Comparison of ENCODE assay signal across 8 mouse cellular contexts in the genomic region with DNA sequence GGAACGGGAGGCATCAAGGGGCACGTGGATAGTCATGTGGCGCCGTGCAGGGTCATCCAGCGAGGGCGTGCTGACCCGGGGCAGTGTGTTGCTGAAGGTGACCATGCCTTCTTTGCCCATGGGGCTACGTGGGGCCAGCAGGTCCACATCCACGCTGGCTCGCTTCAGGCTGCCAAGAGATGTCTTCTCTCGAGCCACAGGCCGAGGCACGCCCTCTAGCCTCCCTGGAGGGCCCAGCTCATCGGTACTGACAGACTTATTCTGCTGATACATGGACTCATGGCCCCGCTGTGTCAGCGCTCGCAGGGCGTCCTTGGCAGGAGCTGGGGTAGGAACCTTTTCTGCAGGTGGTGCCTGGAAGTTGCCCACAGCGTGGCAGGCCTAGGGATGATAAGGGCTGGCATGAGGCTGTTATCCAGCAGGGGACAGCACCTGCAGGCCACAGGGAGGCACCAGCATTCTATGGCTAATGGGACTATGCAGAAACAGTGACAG. TPM values are rescaled to one million over a fixed set of nuclear protein-coding genes. Genes with fewer than 3 reads are reported as not detected.
DNase-seq lines count a peak whose midpoint lies in the region; ATAC-seq lines count a peak whose summit lies in the region.
"Had no signal": no experiment of that assay in that cellular context is flagged by ENCODE, and none has a peak within 500 bp of the region (broad histone marks: within the 10 kb centered on the region; RNA-seq: fewer than 3 reads in every experiment).

No protein-coding gene starts in this region.

- WGBS in neural tube, embryonic 13.5 days = 74% methylated on average over 19 of the region's 19 CpGs
- WGBS in hindbrain, embryonic 13.5 days = 72% methylated on average over 19 of the region's 19 CpGs
- 76% methylated on average over 19 of the region's 19 CpGs for WGBS in midbrain, embryonic 11.5 days

- DNase-seq in neural tube, embryonic 10.5 days (ENCODE audit: extremely low spot score, low spot score) = no peak
- DNase-seq in cerebellum, postnatal 14 days = peak; percentile 48
- DNase-seq in midbrain, embryonic 11.5 days (ENCODE audit: low spot score, missing footprints) = no peak
- no peak for DNase-seq in right cerebral cortex, postnatal 25 days
- no peak for DNase-seq in layer of hippocampus, adult 9-10 months (ENCODE audit: low spot score)

- H3K9me3 ChIP-seq in neural tube, embryonic 13.5 days = no peaks in the 10 kb centered on the region
- H3K9me3 ChIP-seq in hindbrain, embryonic 13.5 days = no peaks in the 10 kb centered on the region
- no peaks in the 10 kb centered on the region for H3K9me3 ChIP-seq in midbrain, embryonic 11.5 days (ENCODE audit: control insufficient read depth, low read length)

- H3K27ac ChIP-seq in neural tube, embryonic 13.5 days (replicated peaks) = peak overlapping the region; percentile 19; the same call in 1 of the 2 replicates
- H3K27ac ChIP-seq in hindbrain, embryonic 13.5 days = peak overlapping the region; percentile 61
- 0 out of 2 replicates have a peak overlapping the region, but pooled peaks have one; percentile 20 for H3K27ac ChIP-seq in midbrain, embryonic 11.5 days (ENCODE audit: low read depth, low read length)

- peaks cover 77% of the 10 kb centered on the region for H3K4me1 ChIP-seq in neural tube, embryonic 13.5 days (replicated peaks)
- H3K4me1 ChIP-seq in hindbrain, embryonic 13.5 days (replicated peaks) = peaks cover 64% of the 10 kb centered on the region
- peaks cover 3% of the 10 kb centered on the region; the same call in 1 of the 2 replicates for H3K4me1 ChIP-seq in midbrain, embryonic 11.5 days (ENCODE audit: control insufficient read depth, insufficient read depth, low read length)

- H3K4me2 ChIP-seq in neural tube, embryonic 13.5 days = no peak overlapping the region
- H3K4me2 ChIP-seq in hindbrain, embryonic 13.5 days = no peak overlapping the region
- no peak overlapping the region for H3K4me2 ChIP-seq in midbrain, embryonic 11.5 days

- no peak overlapping the region; the same call in 1 of the 2 replicates for H3K9ac ChIP-seq in neural tube, embryonic 13.5 days
- H3K9ac ChIP-seq in hindbrain, embryonic 13.5 days = peak overlapping the region; percentile 46; the same call in 1 of the 2 replicates
- H3K9ac ChIP-seq in midbrain, embryonic 11.5 days (ENCODE audit: low read length) = no peak overlapping the region

- H3K36me3 ChIP-seq in neural tube, embryonic 13.5 days = peaks cover 88% of the 10 kb centered on the region
- peaks cover 86% of the 10 kb centered on the region for H3K36me3 ChIP-seq in hindbrain, embryonic 13.5 days
- peaks cover 43% of the 10 kb centered on the region for H3K36me3 ChIP-seq in midbrain, embryonic 11.5 days (ENCODE audit: control insufficient read depth, insufficient read depth, low read length)

- no peaks in the 10 kb centered on the region for H3K27me3 ChIP-seq in neural tube, embryonic 13.5 days
- no peaks in the 10 kb centered on the region for H3K27me3 ChIP-seq in hindbrain, embryonic 13.5 days
- H3K27me3 ChIP-seq in midbrain, embryonic 11.5 days (ENCODE audit: control insufficient read depth, insufficient read depth, low read length) = no peaks in the 10 kb centered on the region

- no peak for ATAC-seq in neural tube, embryonic 13.5 days (ENCODE audit: low read depth)
- ATAC-seq in hindbrain, embryonic 13.5 days (ENCODE audit: low FRiP score) = peak; percentile 5; the same call in 1 of the 2 replicates
- peak; percentile 24; the same call in 1 of the 2 replicates for ATAC-seq in midbrain, embryonic 11.5 days (ENCODE audit: low FRiP score)

- H3K4me3 ChIP-seq in neural tube, embryonic 13.5 days = no peak overlapping the region
- no peak overlapping the region for H3K4me3 ChIP-seq in hindbrain, embryonic 13.5 days
- H3K4me3 ChIP-seq in midbrain, embryonic 11.5 days (ENCODE audit: low read depth, low read length) = no peak overlapping the region
- H3K4me3 ChIP-seq: erythroblast, embryonic 14.5 days had no signal

RNA-seq across cellular contexts. Expression of a gene that starts 8.4 kb away (rescaled TPM):
- polyA plus RNA-seq in neural tube, embryonic 13.5 days (2015; fragmentation: Nextera tagmentation; extraction: Ambion mirVana) = 14.3 and 14.7 TPM in 2 replicates
- 13.9 and 15.6 TPM in 2 replicates for polyA plus RNA-seq in hindbrain, embryonic 13.5 days (2015; fragmentation: Nextera tagmentation; extraction: Ambion mirVana)
- 11.9 and 12.1 TPM in 2 replicates for polyA plus RNA-seq in midbrain, embryonic 11.5 days (2014; fragmentation: Nextera tagmentation; extraction: Ambion mirVana)

RNA-seq across cellular contexts. Expression of a gene that starts 8.6 kb away (rescaled TPM):
- polyA plus RNA-seq in neural tube, embryonic 13.5 days (2015; fragmentation: Nextera tagmentation; extraction: Ambion mirVana) = 343 and 361 TPM in 2 replicates
- 396 and 407 TPM in 2 replicates for polyA plus RNA-seq in hindbrain, embryonic 13.5 days (2015; fragmentation: Nextera tagmentation; extraction: Ambion mirVana)
- 112 and 117 TPM in 2 replicates for polyA plus RNA-seq in midbrain, embryonic 11.5 days (2014; fragmentation: Nextera tagmentation; extraction: Ambion mirVana)

RNA-seq across cellular contexts. Expression of a gene that starts 11.6 kb away (rescaled TPM):
- 87.9 and 114 TPM in 2 replicates for polyA plus RNA-seq in neural tube, embryonic 13.5 days (2015; fragmentation: Nextera tagmentation; extraction: Ambion mirVana)
- 84.7 and 86.0 TPM in 2 replicates for polyA plus RNA-seq in hindbrain, embryonic 13.5 days (2015; fragmentation: Nextera tagmentation; extraction: Ambion mirVana)
- polyA plus RNA-seq in midbrain, embryonic 11.5 days (2014; fragmentation: Nextera tagmentation; extraction: Ambion mirVana) = 147 and 176 TPM in 2 replicates

RNA-seq across cellular contexts. Expression of a gene that starts 20.2 kb away (rescaled TPM):
- polyA plus RNA-seq in neural tube, embryonic 13.5 days (2015; fragmentation: Nextera tagmentation; extraction: Ambion mirVana) = 0.67 TPM in 1 of 2 replicates, not detected in the other
- polyA plus RNA-seq in hindbrain, embryonic 13.5 days (2015; fragmentation: Nextera tagmentation; extraction: Ambion mirVana) = 0.34 TPM in 1 of 2 replicates, not detected in the other
- polyA plus RNA-seq in midbrain, embryonic 11.5 days (2014; fragmentation: Nextera tagmentation; extraction: Ambion mirVana) = 0.18 TPM in 1 of 2 replicates, not detected in the other

RNA-seq across cellular contexts. Expression of a gene that starts 24.8 kb away (rescaled TPM):
- not detected in 2 replicates for polyA plus RNA-seq in neural tube, embryonic 13.5 days (2015; fragmentation: Nextera tagmentation; extraction: Ambion mirVana)
- not detected in 2 replicates for polyA plus RNA-seq in hindbrain, embryonic 13.5 days (2015; fragmentation: Nextera tagmentation; extraction: Ambion mirVana)
- polyA plus RNA-seq in midbrain, embryonic 11.5 days (2014; fragmentation: Nextera tagmentation; extraction: Ambion mirVana) = not detected in 2 replicates
- polyA plus RNA-seq: erythroblast, embryonic 14.5 days had no signal

Comparison
In these comparisons a context has a peak if more than half of its experiments do, and no peak if none do; other contexts are left out.
1. DNase-seq: peak in cerebellum, postnatal 14 days (2 of 2); none in neural tube, embryonic 10.5 days (single experiment), midbrain, embryonic 11.5 days (single experiment), right cerebral cortex, postnatal 25 days (single experiment) and layer of hippocampus, adult 9-10 months (single experiment).
2. Peak in every context shown above with its lines, with median percentiles within 50 percentile points of each other: H3K27ac ChIP-seq.